ENCODE assay signal across 18 mouse cellular contexts in genomic region chr14:64581705-64582104, GRCm38 (mm10).
DNase-seq lines count a peak whose midpoint lies in the region; ATAC-seq and TF ChIP-seq lines count a peak whose summit lies in the region.
"Had no signal": no experiment of that assay in that cellular context is flagged by ENCODE, and none has a peak within 500 bp of the region (broad histone marks: within the 10 kb centered on the region; RNA-seq: fewer than 3 reads in every experiment).

No protein-coding gene starts in this region.

- H3K27me3 ChIP-seq in hindbrain, embryonic 10.5 days (ENCODE audit: insufficient read depth, poor library complexity, severe bottlenecking) = peaks cover 72% of the 10 kb centered on the region
- H3K27me3 ChIP-seq in midbrain, embryonic 12.5 days = peaks cover 28% of the 10 kb centered on the region
- H3K27me3 ChIP-seq in neural tube, embryonic 14.5 days (ENCODE audit: control insufficient read depth, insufficient read depth, low read length) = no peaks in the 10 kb centered on the region
- H3K27me3 ChIP-seq in kidney, embryonic 15.5 days = peaks cover 80% of the 10 kb centered on the region

- H3K36me3 ChIP-seq in hindbrain, embryonic 10.5 days = no peaks in the 10 kb centered on the region
- no peaks in the 10 kb centered on the region for H3K36me3 ChIP-seq in midbrain, embryonic 12.5 days
- H3K36me3 ChIP-seq in neural tube, embryonic 14.5 days (ENCODE audit: control insufficient read depth, insufficient read depth, low read length) = no peaks in the 10 kb centered on the region
- H3K36me3 ChIP-seq in kidney, embryonic 15.5 days = no peaks in the 10 kb centered on the region
- H3K36me3 ChIP-seq: heart, embryonic 15.5 days; limb, embryonic 13.5 days had no signal

- H3K9ac ChIP-seq in midbrain, embryonic 12.5 days (replicated peaks) = 0 out of 2 replicates have a peak overlapping the region, but pooled peaks have one; percentile 34
- peak overlapping the region; percentile 22; the same call in 1 of the 2 replicates for H3K9ac ChIP-seq in neural tube, embryonic 14.5 days (replicated peaks; ENCODE audit: low read depth, low read length)
- H3K9ac ChIP-seq in kidney, embryonic 15.5 days = no peak overlapping the region
- H3K9ac ChIP-seq: heart, embryonic 15.5 days; limb, embryonic 13.5 days; liver, embryonic 14.5 days had no signal

- H3K4me2 ChIP-seq in midbrain, embryonic 12.5 days (replicated peaks) = 0 out of 2 replicates have a peak overlapping the region, but pooled peaks have one; percentile 7
- peak overlapping the region; percentile 40 for H3K4me2 ChIP-seq in neural tube, embryonic 14.5 days (ENCODE audit: low read depth, low read length)
- H3K4me2 ChIP-seq in kidney, embryonic 15.5 days = no peak overlapping the region
- H3K4me2 ChIP-seq: heart, embryonic 15.5 days; limb, embryonic 13.5 days had no signal

- no peak for ATAC-seq in midbrain, embryonic 12.5 days (ENCODE audit: low FRiP score, low read depth)
- ATAC-seq in neural tube, embryonic 14.5 days (ENCODE audit: low read depth) = no peak
- no peak for ATAC-seq in kidney, embryonic 15.5 days (replicated peaks; ENCODE audit: low FRiP score)

- WGBS in hindbrain, embryonic 10.5 days = 19% methylated on average over 7 of the region's 7 CpGs
- 18% methylated on average over 7 of the region's 7 CpGs for WGBS in midbrain, embryonic 12.5 days
- 3% methylated on average over 7 of the region's 7 CpGs for WGBS in neural tube, embryonic 14.5 days
- WGBS in kidney, embryonic 15.5 days = 13% methylated on average over 7 of the region's 7 CpGs

- no peak for DNase-seq in layer of hippocampus, adult 2 months (ENCODE audit: low spot score in 2 of 2)
- DNase-seq in layer of hippocampus, postnatal 14 days (ENCODE audit: low spot score in 2 of 2) = no peak
- no peak for DNase-seq in hindbrain, embryonic 10.5 days (ENCODE audit: low spot score)
- no peak for DNase-seq in cerebellum, adult 9-11 months
- no peak for DNase-seq in ovary, postnatal 10 days (ENCODE audit: low spot score)
- DNase-seq: adrenal gland, postnatal 10 days; cerebellum, postnatal 10 days; gastrocnemius, postnatal 14 days; heart, adult 2 months; kidney, adult 11 months; kidney, postnatal 10 days; thymus, adult 18-20 months had no signal

- H3K4me3 ChIP-seq in layer of hippocampus, adult 2 months = no peak overlapping the region; the same call in 1 of the 2 replicates
- no peak overlapping the region for H3K4me3 ChIP-seq in hindbrain, embryonic 10.5 days
- H3K4me3 ChIP-seq in midbrain, embryonic 12.5 days = no peak overlapping the region
- peak overlapping the region; percentile 0; the same call in 1 of the 2 replicates for H3K4me3 ChIP-seq in neural tube, embryonic 14.5 days (ENCODE audit: low read depth, low read length)
- H3K4me3 ChIP-seq in kidney, embryonic 15.5 days (replicated peaks) = no peak overlapping the region
- H3K4me3 ChIP-seq: heart, adult 2 months; heart, embryonic 15.5 days; limb, embryonic 13.5 days had no signal

- peaks cover 41% of the 10 kb centered on the region for H3K4me1 ChIP-seq in hindbrain, embryonic 10.5 days (replicated peaks)
- H3K4me1 ChIP-seq in midbrain, embryonic 12.5 days = peaks cover 43% of the 10 kb centered on the region
- H3K4me1 ChIP-seq in neural tube, embryonic 14.5 days (ENCODE audit: control insufficient read depth, insufficient read depth, low read length) = peaks cover 40% of the 10 kb centered on the region
- H3K4me1 ChIP-seq in kidney, embryonic 15.5 days = peaks cover 4% of the 10 kb centered on the region; the same call in 1 of the 2 replicates

- H3K27ac ChIP-seq in layer of hippocampus, adult 2 months = peak overlapping the region; percentile 84
- peak overlapping the region; percentile 70 for H3K27ac ChIP-seq in hindbrain, embryonic 10.5 days
- H3K27ac ChIP-seq in midbrain, embryonic 12.5 days (replicated peaks) = peak overlapping the region; percentile 89
- H3K27ac ChIP-seq in neural tube, embryonic 14.5 days (ENCODE audit: low read depth, low read length) = peak overlapping the region; percentile 89
- H3K27ac ChIP-seq in kidney, embryonic 15.5 days = no peak overlapping the region
- H3K27ac ChIP-seq: heart, adult 2 months; heart, embryonic 15.5 days; limb, embryonic 13.5 days; liver, embryonic 14.5 days had no signal

- no peak for TF ChIP-seq CTCF in layer of hippocampus, adult 2 months (conservative IDR thresholded peaks at IDR 0.05)

- H3K9me3 ChIP-seq in hindbrain, embryonic 10.5 days = no peaks in the 10 kb centered on the region
- no peaks in the 10 kb centered on the region for H3K9me3 ChIP-seq in midbrain, embryonic 12.5 days
- H3K9me3 ChIP-seq in neural tube, embryonic 14.5 days (ENCODE audit: control insufficient read depth, low read length) = no peaks in the 10 kb centered on the region
- no peaks in the 10 kb centered on the region for H3K9me3 ChIP-seq in kidney, embryonic 15.5 days (replicated peaks)
- H3K9me3 ChIP-seq: heart, embryonic 15.5 days; limb, embryonic 13.5 days had no signal
